ENCODE assay signal across 14 mouse cellular contexts in genomic region chr17:7265705-7266368, GRCm38 (mm10). TPM values are rescaled to one million over a fixed set of nuclear protein-coding genes. Genes with fewer than 3 reads are reported as not detected.
DNase-seq lines count a peak whose midpoint lies in the region; ATAC-seq lines count a peak whose summit lies in the region.
"Had no signal": no experiment of that assay in that cellular context is flagged by ENCODE, and none has a peak within 500 bp of the region (broad histone marks: within the 10 kb centered on the region; RNA-seq: fewer than 3 reads in every experiment).

No protein-coding gene starts in this region.

- H3K4me1 ChIP-seq in heart, embryonic 10.5 days = peaks cover 94% of the 10 kb centered on the region
- peaks cover 24% of the 10 kb centered on the region for H3K4me1 ChIP-seq in hindbrain, embryonic 15.5 days (replicated peaks)

- DNase-seq in heart, embryonic 10.5 days (ENCODE audit: low spot score) = no peak
- no peak for DNase-seq in heart, adult 9 months (ENCODE audit: low spot score in 2 of 2)
- peak; percentile 30 for DNase-seq in kidney, postnatal 10 days
- DNase-seq in kidney, adult 18-20 months = no peak
- DNase-seq in brain, adult 2 months (ENCODE audit: low read depth, low spot score) = peak; percentile 45
- no peak for DNase-seq in natural killer cell, adult 2 months (ENCODE audit: low spot score in 2 of 2)
- DNase-seq in lung, postnatal 25 days (ENCODE audit: low spot score) = no peak
- DNase-seq: adrenal gland, postnatal 25 days; cerebellum, adult 8-10 months; gastrocnemius, postnatal 10 days; lung, adult 18-20 months had no signal

- H3K9me3 ChIP-seq in heart, embryonic 10.5 days = no peaks in the 10 kb centered on the region
- no peaks in the 10 kb centered on the region for H3K9me3 ChIP-seq in hindbrain, embryonic 15.5 days

- no peak overlapping the region for H3K4me2 ChIP-seq in hindbrain, embryonic 15.5 days

- 53% methylated on average over 12 of the region's 12 CpGs for WGBS in heart, embryonic 10.5 days
- WGBS in hindbrain, embryonic 15.5 days = 42% methylated on average over 12 of the region's 12 CpGs

- H3K27me3 ChIP-seq in heart, embryonic 10.5 days (ENCODE audit: insufficient read depth, poor library complexity, severe bottlenecking) = no peaks in the 10 kb centered on the region
- H3K27me3 ChIP-seq in hindbrain, embryonic 15.5 days = no peaks in the 10 kb centered on the region
- H3K27me3 ChIP-seq: Patski had no signal

- H3K27ac ChIP-seq in heart, embryonic 10.5 days = peak overlapping the region; percentile 83
- H3K27ac ChIP-seq in hindbrain, embryonic 15.5 days (replicated peaks) = peak overlapping the region; percentile 50; the same call in 1 of the 2 replicates

- H3K4me3 ChIP-seq in heart, embryonic 10.5 days = no peak overlapping the region
- no peak overlapping the region for H3K4me3 ChIP-seq in hindbrain, embryonic 15.5 days

- ATAC-seq in hindbrain, embryonic 15.5 days (ENCODE audit: low FRiP score, low read depth) = no peak
- ATAC-seq: Patski had no signal

- H3K9ac ChIP-seq in hindbrain, embryonic 15.5 days = no peak overlapping the region

- H3K36me3 ChIP-seq in heart, embryonic 10.5 days = peaks cover 24% of the 10 kb centered on the region
- no peaks in the 10 kb centered on the region for H3K36me3 ChIP-seq in hindbrain, embryonic 15.5 days

RNA-seq across cellular contexts. Expression of gene Tcp10a, which starts 58.6 kb away (rescaled TPM):
- 0.06 and 0.12 TPM in 2 replicates for polyA plus RNA-seq in heart, embryonic 10.5 days (2016; fragmentation: Nextera tagmentation; extraction: Ambion mirVana)
- not detected in 2 replicates for polyA plus RNA-seq in hindbrain, embryonic 15.5 days (2015; fragmentation: Nextera tagmentation; extraction: Ambion mirVana)
- polyA plus RNA-seq: large intestine, adult 2 months had no signal

Comparison
In these comparisons a context has a peak if more than half of its experiments do, and no peak if none do; other contexts are left out.
1. DNase-seq: peak in kidney, postnatal 10 days (single experiment) and brain, adult 2 months (single experiment); none in heart, embryonic 10.5 days (single experiment), heart, adult 9 months (0 of 2), kidney, adult 18-20 months (single experiment), natural killer cell, adult 2 months (0 of 2) and lung, postnatal 25 days (single experiment).